Mouse (Mus musculus) ES-Bruce4 (cell line): ENCODE measurements around the gene Fbxo46. TPM values are rescaled to one million over a fixed set of nuclear protein-coding genes. Genes with fewer than 3 reads are reported as not detected.

ENCODE experiments used
- H3K27ac ChIP-seq: 2 replicates; pipeline ENCODE4 v1.5.1; 2012; ENCODE audit warnings: low read length, inconsistent platforms; ENCODE audit not compliant: insufficient read depth
- H3K27me3 ChIP-seq: 2 replicates; pipeline ENCODE4 v1.6.1; 2012; ENCODE audit warnings: mild to moderate bottlenecking, low read length, inconsistent platforms; ENCODE audit not compliant: control insufficient read depth, poor library complexity, insufficient read depth, severe bottlenecking
- H3K36me3 ChIP-seq: 2 replicates; pipeline ENCODE4 v1.6.1; 2012; ENCODE audit warnings: inconsistent platforms, mild to moderate bottlenecking, low read length, moderate library complexity; ENCODE audit not compliant: control insufficient read depth, poor library complexity, insufficient read depth, severe bottlenecking
- H3K4me1 ChIP-seq: one replicate; pipeline ENCODE4 v1.8.1; 2011; ENCODE audit warnings: low read length; ENCODE audit not compliant: control insufficient read depth, insufficient read depth
- H3K4me3 ChIP-seq: 2 replicates; pipeline ENCODE4 v1.5.1; 2011; ENCODE audit warnings: low read depth, mild to moderate bottlenecking, low read length
- H3K9ac ChIP-seq: 2 replicates; pipeline ENCODE4 v1.6.1; 2012; ENCODE audit warnings: low read depth, mild to moderate bottlenecking, inconsistent platforms; ENCODE audit not compliant: poor library complexity, severe bottlenecking
- H3K9me3 ChIP-seq: replicated peaks from 2 replicates; pipeline ENCODE4 v1.6.1; 2012; ENCODE audit warnings: mild to moderate bottlenecking, low read length, inconsistent platforms; ENCODE audit not compliant: control insufficient read depth, poor library complexity, insufficient read depth, severe bottlenecking
- CTCF ChIP-seq: IDR thresholded peaks from one replicate; pipeline ENCODE4 v1.8.1; 2011; ENCODE audit warnings: low read depth, low read length
- EP300 ChIP-seq: IDR thresholded peaks from 2 replicates; pipeline ENCODE4 v1.6.1; 2011; ENCODE audit warnings: low read depth, low read length; ENCODE audit not compliant: insufficient read depth
- POLR2A ChIP-seq: IDR thresholded peaks from one replicate; pipeline ENCODE4 v1.8.1; 2011; ENCODE audit warnings: low read length; ENCODE audit not compliant: insufficient read depth
- polyA plus RNA-seq: library from polyadenylated mRNA; stranded (reverse); fragments of >200 nt; gene quantifications from 2 replicates; pipeline ENCODE4 v1.2.4, GENCODE M21; 2011; ENCODE audit warnings: low read depth; ENCODE audit not compliant: missing spikeins, insufficient read depth, insufficient read length

The Fbxo46 gene
- polyA plus RNA-seq, 1 experiment: 4.1 TPM

GRCm38 (mm10) chr7:19088813-19089212 lies 30.8 kb upstream of the Fbxo46 start:
- Histone ChIP-seq H3K4me1 (peaks cover 4% of the 10 kb centered on the region), H3K36me3 (no peaks in the 10 kb centered on the region), H3K4me3 (no peak overlapping the region), H3K27ac (no peak overlapping the region), H3K9ac (no peak overlapping the region), H3K27me3 (no peaks in the 10 kb centered on the region), H3K9me3 (no peaks in the 10 kb centered on the region)
- peak; percentile 87 for TF ChIP-seq CTCF
- TF ChIP-seq EP300: no peak

- peak overlapping the region; percentile 52 for H3K9ac ChIP-seq
- H3K27me3 ChIP-seq: no peaks in the 10 kb centered on the region
- no peaks in the 10 kb centered on the region for H3K36me3 ChIP-seq
- peak overlapping the region; percentile 72 for H3K4me3 ChIP-seq
- H3K4me1 ChIP-seq: no peaks in the 10 kb centered on the region
- no peaks in the 10 kb centered on the region for H3K9me3 ChIP-seq
- no peak for TF ChIP-seq POLR2A
- no peak for TF ChIP-seq CTCF
- H3K27ac ChIP-seq: no peak overlapping the region
Observed at GRCm38 (mm10) chr7:19091913-19092312, 27.7 kb upstream of the Fbxo46 start.

GRCm38 (mm10) chr7:19092381-19093173 lies 27.1 kb upstream of the Fbxo46 start:
- TF ChIP-seq POLR2A (peak; percentile 36), CTCF (no peak)
- Histone ChIP-seq H3K36me3 (no peaks in the 10 kb centered on the region), H3K4me3 (peak overlapping the region; percentile 72), H3K9ac (peak overlapping the region; percentile 52), H3K4me1 (no peaks in the 10 kb centered on the region), H3K27ac (no peak overlapping the region), H3K9me3 (no peaks in the 10 kb centered on the region), H3K27me3 (no peaks in the 10 kb centered on the region)

- Histone ChIP-seq H3K9me3 (no peaks in the 10 kb centered on the region), H3K27ac (no peak overlapping the region), H3K36me3 (no peaks in the 10 kb centered on the region), H3K4me1 (no peaks in the 10 kb centered on the region), H3K4me3 (peak overlapping the region; percentile 72), H3K27me3 (no peaks in the 10 kb centered on the region), H3K9ac (peak overlapping the region; percentile 52)
- TF ChIP-seq EP300 (no peak), CTCF (peak; percentile 78)
Observed at GRCm38 (mm10) chr7:19093174-19093521, 26.5 kb upstream of the Fbxo46 start.

GRCm38 (mm10) chr7:19093537-19094385 lies 25.9 kb upstream of the Fbxo46 start:
- Histone ChIP-seq H3K27ac (peak overlapping the region; percentile 63; the same call in 1 of the 2 replicates), H3K36me3 (no peaks in the 10 kb centered on the region), H3K9me3 (no peaks in the 10 kb centered on the region), H3K4me3 (peak overlapping the region; percentile 77), H3K27me3 (no peaks in the 10 kb centered on the region), H3K4me1 (no peaks in the 10 kb centered on the region), H3K9ac (peak overlapping the region; percentile 93)
- TF ChIP-seq POLR2A (no peak), CTCF (no peak), EP300 (0 out of 2 replicates have a peak, but pooled peaks have one; percentile 47)

GRCm38 (mm10) chr7:19094471-19094825 lies 25.2 kb upstream of the Fbxo46 start, which contains the start of gene Six5:
Gene Six5, plus strand, starts transcription at chr7:19094594.
- H3K9me3 ChIP-seq: no peaks in the 10 kb centered on the region
- H3K4me1 ChIP-seq: no peaks in the 10 kb centered on the region
- peak within 1 kb of the TSS; percentile 77 for H3K4me3 ChIP-seq
- H3K36me3 ChIP-seq: no peaks in the 10 kb centered on the region
- no peaks in the 10 kb centered on the region for H3K27me3 ChIP-seq
- no peak for TF ChIP-seq CTCF
- TF ChIP-seq EP300: no peak
- no peak for TF ChIP-seq POLR2A
- H3K27ac ChIP-seq: peak within 1 kb of the TSS; percentile 63; the same call in 1 of the 2 replicates
- peak within 1 kb of the TSS; percentile 93 for H3K9ac ChIP-seq
